Mouse (Mus musculus): ENCODE results near the gene Nsun4. TPM values are rescaled to one million over a fixed set of nuclear protein-coding genes. Genes with fewer than 3 reads are reported as not detected.
A peak's percentile ranks its signal among the peaks of the same experiment; 100 is the strongest.

Gene Nsun4
- polyA plus RNA-seq, 1 experiment from 2014 or later, result 18.9 TPM

DNA sequence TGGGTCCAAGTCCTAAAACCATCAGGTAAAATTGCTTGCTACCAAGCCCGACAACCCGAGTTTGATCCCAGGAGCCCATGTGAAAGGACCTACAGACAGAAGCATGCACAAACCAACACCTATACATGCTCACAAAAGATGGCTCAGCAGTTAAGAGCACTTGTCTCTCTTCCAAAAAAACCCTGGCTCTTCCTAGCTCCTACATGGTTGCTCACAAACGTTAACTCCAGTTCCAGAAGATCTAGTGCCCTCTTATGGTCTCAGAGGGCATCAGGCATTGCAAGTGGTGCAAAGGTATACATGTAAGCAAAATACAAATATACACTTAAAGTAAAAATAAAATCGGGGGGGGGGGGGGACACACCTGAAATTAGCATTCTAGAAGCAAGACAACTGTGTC, 19.5 kb upstream of the Nsun4 start:
- whole genome bisulfite sequencing, result 55% methylated on average over 4 of the region's 4 CpGs
- H3K9ac ChIP-seq, result no peak overlapping the region
- H3K36me3 ChIP-seq (replicated peaks), result peaks cover 22% of the 10 kb centered on the region
- H3K4me1 ChIP-seq, result peaks cover 32% of the 10 kb centered on the region
- H3K9me3 ChIP-seq, result no peaks in the 10 kb centered on the region
- H3K27ac ChIP-seq, result no peak overlapping the region
- peak overlapping the region; percentile 92 for H3K4me2 ChIP-seq
- no peak overlapping the region for H3K4me3 ChIP-seq (replicated peaks)
- H3K27me3 ChIP-seq, result no peaks in the 10 kb centered on the region
- ATAC-seq (ENCODE audit: low FRiP score), result no peak

DNA sequence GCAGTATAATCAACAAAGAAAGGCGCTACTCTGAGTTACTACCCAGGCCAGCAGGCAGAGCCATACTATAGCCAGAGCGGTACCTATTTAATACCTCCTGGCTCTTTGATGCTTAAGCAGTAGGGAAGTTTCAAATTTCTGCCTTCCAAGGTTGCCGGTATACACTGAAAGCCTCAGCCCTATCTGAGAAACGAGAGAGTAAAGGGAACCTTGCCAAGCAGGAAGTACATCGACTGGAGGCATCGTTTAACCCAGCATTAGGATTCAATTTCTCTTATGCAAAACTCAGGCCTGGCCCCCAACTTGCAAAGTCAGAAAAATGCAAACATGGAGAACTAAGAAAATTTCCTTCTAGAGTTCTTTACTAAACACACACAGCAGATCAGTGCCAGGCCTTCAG, 16.4 kb upstream of the Nsun4 start:
- H3K4me1 ChIP-seq, result peaks cover 17% of the 10 kb centered on the region
- H3K27ac ChIP-seq, result no peak overlapping the region
- H3K9ac ChIP-seq, result no peak overlapping the region
- no peak for ATAC-seq (ENCODE audit: low FRiP score)
- no peak overlapping the region for H3K4me3 ChIP-seq (replicated peaks)
- no peaks in the 10 kb centered on the region for H3K9me3 ChIP-seq
- H3K27me3 ChIP-seq, result no peaks in the 10 kb centered on the region
- H3K4me2 ChIP-seq, result no peak overlapping the region
- WGBS, result 94% methylated on average over 6 of the region's 6 CpGs
- H3K36me3 ChIP-seq (replicated peaks), result peaks cover 40% of the 10 kb centered on the region

DNA sequence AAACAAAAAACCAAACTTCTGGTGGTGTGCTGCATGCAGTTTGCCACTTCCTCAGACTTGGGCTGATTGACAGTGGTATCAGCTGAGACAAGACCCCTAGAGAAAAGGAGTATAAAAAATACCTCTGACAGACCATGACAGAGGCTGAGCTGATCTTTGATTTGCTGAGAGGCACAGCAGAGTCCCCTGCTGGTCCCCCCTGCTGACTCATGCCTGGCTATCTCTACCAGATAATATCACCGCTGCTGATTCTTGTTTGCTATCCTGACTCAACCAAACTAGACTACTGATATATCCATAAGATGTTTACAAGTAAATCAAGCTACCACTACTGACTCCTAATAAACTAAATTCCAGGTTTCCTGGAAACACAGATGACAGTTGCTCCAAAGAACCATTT, 10.2 kb upstream of the Nsun4 start:
- Histone ChIP-seq H3K9ac (no peak overlapping the region), H3K27ac (no peak overlapping the region), H3K4me1 (no peaks in the 10 kb centered on the region), H3K4me3 (replicated peaks) (no peak overlapping the region), H3K4me2 (no peak overlapping the region), H3K27me3 (no peaks in the 10 kb centered on the region), H3K36me3 (replicated peaks) (peaks cover 25% of the 10 kb centered on the region), H3K9me3 (no peaks in the 10 kb centered on the region)
- 68% methylated on average over 1 of the region's 1 CpGs for WGBS
- no peak for ATAC-seq (ENCODE audit: low FRiP score)

DNA sequence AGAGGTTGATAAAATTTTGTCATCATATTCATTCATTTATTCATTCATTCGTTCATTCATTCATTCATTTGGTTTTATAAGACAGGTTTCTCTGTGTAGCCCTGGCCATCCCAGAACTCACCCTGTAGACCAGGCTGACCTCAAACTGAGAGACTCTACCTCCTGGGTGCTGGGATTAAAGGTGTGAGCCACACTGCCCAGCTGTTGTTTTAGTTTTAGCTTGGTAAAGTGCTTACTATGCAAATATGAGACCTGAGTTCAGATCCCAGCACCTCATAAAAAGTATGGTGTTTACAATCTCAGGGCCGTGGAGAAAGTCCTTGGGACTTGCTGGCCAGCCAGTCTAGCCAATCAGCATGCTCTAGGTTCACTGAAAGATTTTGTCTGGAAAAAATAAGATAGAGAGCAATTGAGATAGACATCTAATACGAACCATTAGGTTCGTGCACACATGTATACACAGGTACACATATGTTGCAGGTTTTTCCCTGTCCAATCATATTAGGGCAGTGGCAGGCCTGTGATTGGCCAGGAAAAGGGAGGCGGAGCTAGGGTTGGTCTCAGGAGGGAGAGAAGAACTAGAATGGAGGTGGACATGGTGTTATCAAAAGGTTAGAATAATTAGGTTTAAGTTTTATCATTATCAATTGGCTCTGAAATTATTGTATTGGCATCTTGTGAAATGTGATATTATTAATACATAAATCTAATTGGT, 5.5 kb upstream of the Nsun4 start:
- Histone ChIP-seq H3K9me3 (no peaks in the 10 kb centered on the region), H3K4me1 (peaks cover 3% of the 10 kb centered on the region), H3K27ac (no peak overlapping the region), H3K4me3 (replicated peaks) (no peak overlapping the region), H3K9ac (no peak overlapping the region), H3K4me2 (no peak overlapping the region), H3K36me3 (replicated peaks) (no peaks in the 10 kb centered on the region), H3K27me3 (no peaks in the 10 kb centered on the region)
- ATAC-seq (ENCODE audit: low FRiP score), result no peak
- WGBS, result 78% methylated on average over 5 of the region's 5 CpGs

DNA sequence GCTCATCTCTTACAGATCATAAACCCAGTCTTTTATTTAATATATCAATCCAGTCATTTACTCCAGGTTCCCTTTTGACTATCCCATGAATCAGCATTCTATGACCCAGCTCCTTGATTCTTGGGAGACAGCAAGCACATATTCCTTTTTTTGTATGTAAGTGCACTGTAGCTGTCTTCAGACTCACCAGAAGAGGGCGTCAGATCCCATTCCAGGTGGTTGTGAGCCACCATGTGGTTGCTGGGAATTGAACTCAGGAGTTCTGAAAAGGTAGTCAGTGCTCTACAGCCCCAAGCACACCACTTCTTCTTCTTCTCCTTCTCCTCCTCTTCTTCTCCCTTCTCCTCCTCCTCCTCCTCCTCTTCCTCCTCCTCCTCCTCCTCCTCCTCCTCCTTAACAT, 3.9 kb upstream of the Nsun4 start:
- H3K9ac ChIP-seq, result no peak overlapping the region
- no peak overlapping the region for H3K4me3 ChIP-seq (replicated peaks)
- no peaks in the 10 kb centered on the region for H3K9me3 ChIP-seq
- H3K4me2 ChIP-seq, result no peak overlapping the region
- peaks cover 12% of the 10 kb centered on the region for H3K4me1 ChIP-seq
- 0% methylated on average over 1 of the region's 1 CpGs for WGBS
- H3K27ac ChIP-seq, result no peak overlapping the region
- ATAC-seq (ENCODE audit: low FRiP score), result no peak
- no peaks in the 10 kb centered on the region for H3K36me3 ChIP-seq (replicated peaks)
- H3K27me3 ChIP-seq, result no peaks in the 10 kb centered on the region

DNA sequence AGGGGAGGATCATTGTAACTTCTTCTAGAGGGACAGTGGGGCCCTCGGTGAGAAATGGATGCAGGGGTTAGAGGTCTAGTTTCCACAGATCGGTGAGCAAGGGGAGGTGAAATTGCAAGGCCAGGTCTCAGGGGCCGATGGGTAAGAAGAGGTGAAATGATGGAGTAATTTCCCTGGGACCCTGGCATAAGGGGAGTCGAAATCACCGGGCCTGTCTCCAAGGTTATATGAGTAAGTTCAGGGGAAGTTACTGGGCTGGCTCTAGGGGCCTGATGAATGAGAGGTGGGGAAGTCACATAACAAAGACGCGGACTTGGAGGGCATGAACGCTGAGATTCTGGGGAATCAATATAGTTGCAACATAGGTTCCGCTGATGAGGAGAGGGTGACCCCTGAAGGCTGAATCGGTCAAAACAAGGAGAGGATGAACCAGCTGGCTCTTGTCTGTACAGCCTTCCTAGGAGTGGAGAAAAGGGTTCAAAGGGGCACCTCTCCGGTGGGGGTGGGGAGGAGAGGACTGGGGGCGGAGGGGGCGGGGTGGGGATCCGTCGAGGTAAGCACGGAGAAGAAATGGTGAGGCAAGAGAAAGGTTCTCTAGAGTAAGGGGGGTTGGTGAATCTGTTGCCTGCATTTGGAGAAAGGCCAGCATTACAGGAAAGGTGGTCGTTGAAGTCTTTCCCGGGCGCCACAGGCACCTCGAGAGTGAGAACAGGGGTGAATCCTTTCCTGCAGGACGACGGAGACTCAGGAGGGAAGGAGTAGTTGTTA, 966 bp downstream of the Nsun4 start:
- 11% methylated on average over 22 of the region's 22 CpGs for WGBS
- H3K4me3 ChIP-seq (replicated peaks), result peak overlapping the region; percentile 57

DNA sequence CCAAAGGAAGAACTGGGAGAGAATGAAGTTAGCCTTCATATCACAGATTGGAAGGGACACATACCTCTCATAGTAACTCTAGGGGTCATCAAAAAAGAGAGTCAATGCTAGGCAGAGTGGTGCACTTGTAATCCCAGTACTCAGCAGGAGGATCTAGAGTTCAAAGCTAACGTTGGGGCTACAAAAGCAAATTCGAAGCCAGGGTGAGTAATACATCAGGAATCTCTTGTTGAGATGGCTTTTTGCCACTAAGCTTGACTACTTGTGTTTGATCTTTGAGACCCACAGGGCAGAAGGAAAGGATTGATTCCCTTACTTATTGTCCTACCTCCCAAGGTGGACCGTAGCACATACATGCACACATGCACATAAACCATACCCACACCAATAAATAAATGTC, 4.5 kb downstream of the Nsun4 start:
- no peak overlapping the region for H3K9ac ChIP-seq
- 87% methylated on average over 3 of the region's 3 CpGs for WGBS
- H3K4me3 ChIP-seq (replicated peaks), result no peak overlapping the region
- H3K9me3 ChIP-seq, result no peaks in the 10 kb centered on the region
- H3K4me1 ChIP-seq, result peaks cover 16% of the 10 kb centered on the region
- H3K36me3 ChIP-seq (replicated peaks), result no peaks in the 10 kb centered on the region; the same call in 1 of the 2 replicates
- 0 out of 2 replicates have a peak, but pooled peaks cover 4% of the 10 kb centered on the region for H3K27me3 ChIP-seq
- H3K27ac ChIP-seq, result no peak overlapping the region
- no peak for ATAC-seq (ENCODE audit: low FRiP score)
- H3K4me2 ChIP-seq, result no peak overlapping the region

More for the DNA sequence above, 966 bp downstream of the Nsun4 start:
- peak; percentile 50 for ATAC-seq (ENCODE audit: low FRiP score)
- 0 out of 2 replicates have a peak, but pooled peaks cover 4% of the 10 kb centered on the region for H3K27me3 ChIP-seq
- peak overlapping the region; percentile 60 for H3K9ac ChIP-seq
- H3K27ac ChIP-seq, result peak overlapping the region; percentile 91
- peaks cover 19% of the 10 kb centered on the region for H3K4me1 ChIP-seq
- H3K4me2 ChIP-seq, result peak overlapping the region; percentile 81
- H3K9me3 ChIP-seq, result no peaks in the 10 kb centered on the region
- H3K36me3 ChIP-seq (replicated peaks), result no peaks in the 10 kb centered on the region

DNA sequence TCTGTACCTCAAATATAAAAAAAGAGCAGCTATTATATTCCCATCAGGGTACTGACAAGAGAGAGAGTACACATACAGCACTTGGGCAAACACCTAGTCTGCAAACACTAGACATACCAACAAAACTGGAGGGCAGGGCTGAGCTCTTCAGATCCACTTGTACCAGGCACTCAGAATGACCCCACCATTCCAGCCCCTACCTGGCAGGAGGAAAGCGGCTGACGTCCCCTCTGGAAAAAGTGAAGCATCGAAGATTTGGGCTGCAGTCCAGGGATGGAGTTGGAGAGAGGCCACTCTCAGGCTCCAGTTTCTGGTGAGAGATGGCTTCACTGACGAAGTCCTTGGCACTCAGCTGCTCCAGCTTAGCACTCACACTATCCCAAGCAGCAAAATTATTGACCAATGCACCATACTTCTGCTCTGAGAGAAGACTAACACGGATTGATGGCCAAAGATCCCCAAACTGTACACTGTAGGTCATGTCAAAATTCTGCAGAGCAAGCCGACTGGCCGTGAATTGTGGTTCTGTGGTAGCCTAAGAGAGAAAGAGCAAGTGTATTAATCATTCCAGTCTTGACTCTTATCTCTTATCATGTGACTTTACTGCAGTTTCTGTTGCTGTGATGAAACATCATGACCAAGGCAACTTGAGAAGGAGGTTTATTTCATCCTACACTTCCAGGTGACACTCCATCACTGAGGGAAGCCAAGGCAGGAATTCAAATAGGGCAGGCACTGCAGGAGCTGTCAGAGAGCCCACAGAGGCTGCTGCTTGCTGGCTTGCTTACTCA, 5.4 kb downstream of the Nsun4 start:
- no peak for ATAC-seq (ENCODE audit: low FRiP score)
- H3K4me2 ChIP-seq, result no peak overlapping the region
- no peaks in the 10 kb centered on the region for H3K9me3 ChIP-seq
- no peak overlapping the region for H3K4me3 ChIP-seq (replicated peaks)
- 0 out of 2 replicates have a peak, but pooled peaks cover 4% of the 10 kb centered on the region for H3K27me3 ChIP-seq
- no peak overlapping the region for H3K9ac ChIP-seq
- WGBS, result 83% methylated on average over 7 of the region's 7 CpGs
- peaks cover 13% of the 10 kb centered on the region for H3K4me1 ChIP-seq
- H3K36me3 ChIP-seq (replicated peaks), result no peaks in the 10 kb centered on the region; the same call in 1 of the 2 replicates
- no peak overlapping the region for H3K27ac ChIP-seq

DNA sequence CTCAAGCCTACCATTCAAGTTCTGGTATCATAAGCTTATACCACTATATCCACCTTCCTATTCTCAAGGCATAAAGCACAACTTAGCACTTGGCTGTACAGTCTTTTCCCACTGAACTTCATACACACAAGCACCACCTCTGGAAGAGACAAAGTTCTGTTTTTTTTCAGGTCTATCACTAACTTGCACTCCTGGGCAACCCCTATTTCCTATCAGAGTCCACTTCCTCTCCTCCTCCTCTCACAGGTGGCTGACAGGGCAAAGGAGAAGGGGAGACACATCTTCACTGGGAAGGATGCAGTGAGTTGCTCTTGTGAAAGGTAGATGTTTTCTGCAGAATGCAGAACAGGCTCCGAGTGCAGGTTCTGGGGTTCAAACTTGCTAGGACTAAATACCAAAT, 6.0 kb downstream of the Nsun4 start:
- 97% methylated on average over 1 of the region's 1 CpGs for WGBS
- Histone ChIP-seq H3K4me3 (replicated peaks) (no peak overlapping the region), H3K27ac (no peak overlapping the region), H3K4me2 (no peak overlapping the region), H3K27me3 (0 out of 2 replicates have a peak, but pooled peaks cover 4% of the 10 kb centered on the region), H3K9ac (no peak overlapping the region), H3K9me3 (no peaks in the 10 kb centered on the region), H3K4me1 (peaks cover 8% of the 10 kb centered on the region), H3K36me3 (replicated peaks) (peaks cover under 1% of the 10 kb centered on the region; the same call in 1 of the 2 replicates)
- no peak for ATAC-seq (ENCODE audit: low FRiP score)

DNA sequence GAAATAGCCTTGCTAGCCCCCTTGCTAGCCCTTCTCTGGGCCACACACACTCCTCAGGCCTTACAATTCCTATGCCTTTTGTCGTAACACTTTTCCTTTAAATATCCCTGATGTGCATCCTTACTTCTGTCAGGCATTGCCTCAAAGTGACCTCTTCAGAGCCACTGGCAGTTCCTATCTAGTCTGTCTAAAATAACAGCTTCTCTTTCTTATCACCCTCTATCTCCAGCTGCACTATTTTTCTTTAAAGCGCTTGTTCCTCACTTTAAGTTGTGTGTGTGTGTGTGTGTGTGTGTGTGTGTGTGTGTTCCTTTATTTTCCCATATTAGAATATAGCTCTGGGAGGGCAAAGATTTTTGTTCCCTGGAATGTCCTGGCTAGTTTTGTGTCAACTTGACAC, 7.1 kb downstream of the Nsun4 start:
- Histone ChIP-seq H3K27ac (no peak overlapping the region), H3K36me3 (replicated peaks) (peaks cover 6% of the 10 kb centered on the region; the same call in 1 of the 2 replicates), H3K27me3 (0 out of 2 replicates have a peak, but pooled peaks cover 2% of the 10 kb centered on the region), H3K4me3 (replicated peaks) (no peak overlapping the region), H3K4me1 (no peaks in the 10 kb centered on the region), H3K4me2 (no peak overlapping the region), H3K9ac (no peak overlapping the region), H3K9me3 (no peaks in the 10 kb centered on the region)
- no peak for ATAC-seq (ENCODE audit: low FRiP score)
- 90% methylated on average over 2 of the region's 2 CpGs for WGBS

DNA sequence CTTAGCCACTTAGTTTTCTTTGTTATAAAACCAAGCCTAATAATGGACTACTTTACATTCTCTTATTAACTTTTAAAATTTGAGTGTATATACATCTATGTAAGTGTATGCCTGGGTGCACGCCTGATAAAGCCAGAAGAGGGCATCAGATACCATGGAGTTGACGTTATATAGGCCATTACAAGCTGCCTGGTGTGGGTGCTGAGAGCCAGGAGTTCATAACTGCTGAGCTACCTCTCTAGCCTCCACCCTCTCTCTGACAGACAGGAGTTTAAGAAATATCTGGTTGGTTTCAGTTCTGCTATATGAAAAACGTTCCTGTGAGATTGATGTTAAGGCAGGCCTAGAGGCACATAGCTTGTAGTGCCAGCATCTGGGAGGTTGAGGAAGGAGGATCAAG, 11.5 kb downstream of the Nsun4 start:
- Histone ChIP-seq H3K36me3 (replicated peaks) (peaks cover 13% of the 10 kb centered on the region; the same call in 1 of the 2 replicates), H3K9me3 (no peaks in the 10 kb centered on the region), H3K4me2 (no peak overlapping the region), H3K27ac (no peak overlapping the region), H3K4me3 (replicated peaks) (no peak overlapping the region), H3K4me1 (no peaks in the 10 kb centered on the region), H3K9ac (no peak overlapping the region), H3K27me3 (no peaks in the 10 kb centered on the region)
- ATAC-seq (ENCODE audit: low FRiP score), result no peak
- WGBS, result 81% methylated on average over 3 of the region's 3 CpGs

DNA sequence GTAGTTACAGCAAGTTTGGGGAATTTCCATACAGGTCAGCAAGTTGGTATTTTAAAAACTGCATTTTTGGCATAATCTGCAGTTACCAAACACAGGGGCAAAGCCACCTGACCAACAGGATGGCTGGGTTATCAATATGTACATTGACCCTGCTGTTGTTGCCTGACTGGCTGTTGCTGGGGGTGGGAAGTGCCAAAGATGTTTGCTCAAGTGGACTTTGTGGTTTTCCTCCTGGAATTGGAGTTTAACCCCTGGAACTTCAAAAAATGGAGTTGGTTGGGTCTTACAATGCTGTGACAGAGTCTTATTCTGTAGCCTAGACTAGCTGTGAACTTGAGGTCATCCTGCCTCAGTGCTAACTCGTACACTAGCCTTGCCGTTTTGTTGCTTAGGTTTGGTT, 13.2 kb downstream of the Nsun4 start:
- Histone ChIP-seq H3K27me3 (no peaks in the 10 kb centered on the region), H3K36me3 (replicated peaks) (peaks cover 13% of the 10 kb centered on the region; the same call in 1 of the 2 replicates), H3K4me3 (replicated peaks) (no peak overlapping the region), H3K27ac (no peak overlapping the region), H3K9me3 (no peaks in the 10 kb centered on the region), H3K4me1 (no peaks in the 10 kb centered on the region), H3K4me2 (no peak overlapping the region), H3K9ac (no peak overlapping the region)
- 90% methylated on average over 2 of the region's 2 CpGs for WGBS
- no peak for ATAC-seq (ENCODE audit: low FRiP score)
